Mouse (Mus musculus): Measurements from ENCODE around the gene Prdm16. TPM values are rescaled to one million over a fixed set of nuclear protein-coding genes. Genes with fewer than 3 reads are reported as not detected.

Prdm16 gene
- polyA plus RNA-seq, 1 experiment from 2014 or later: 22.4 TPM

DNA sequence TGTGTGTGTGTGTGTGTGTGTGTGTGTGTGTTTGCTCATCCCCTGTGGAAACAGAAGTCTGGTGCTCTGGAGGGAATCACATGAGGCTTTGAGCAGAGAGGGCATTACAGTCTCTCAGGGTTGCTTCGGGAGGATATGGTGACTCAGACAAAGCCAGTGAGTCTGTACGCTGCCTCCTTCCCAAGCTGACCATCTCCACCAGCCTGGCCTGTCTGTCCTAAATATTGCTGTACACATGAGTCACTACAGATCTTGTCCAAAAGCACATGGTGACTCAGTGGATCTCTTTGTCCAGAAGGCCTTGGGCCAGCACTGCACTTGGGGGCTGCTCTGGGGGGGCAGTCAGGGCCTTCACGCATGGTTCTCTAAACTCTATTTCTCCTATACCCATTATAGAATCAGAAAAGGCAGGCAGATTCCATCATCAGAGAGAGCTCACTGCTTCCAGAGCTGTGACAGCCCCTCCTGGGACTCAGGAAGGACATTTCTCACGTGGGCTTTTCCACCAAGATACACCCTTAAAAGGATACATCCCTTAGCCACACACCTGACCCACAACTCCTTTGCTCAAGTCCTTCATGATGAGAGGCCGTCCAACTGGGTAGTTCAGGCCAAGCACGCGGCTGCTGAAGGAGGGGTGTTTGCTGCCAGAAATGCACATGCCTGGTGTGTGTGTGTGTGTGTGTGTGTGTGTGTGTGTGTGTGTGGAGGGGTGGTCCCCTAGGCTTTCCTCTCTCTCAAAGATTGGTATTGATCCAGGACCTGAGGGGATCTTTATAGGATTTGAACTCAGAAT lies 114.6 kb downstream of the Prdm16 start:
- Histone ChIP-seq H3K36me3 (no peaks in the 10 kb centered on the region), H3K9me3 (no peaks in the 10 kb centered on the region), H3K9ac (no peak overlapping the region), H3K27me3 (no peaks in the 10 kb centered on the region), H3K27ac (peak overlapping the region; percentile 38; the same call in 1 of the 2 replicates), H3K4me1 (peaks cover 22% of the 10 kb centered on the region), H3K4me2 (no peak overlapping the region), H3K4me3 (no peak overlapping the region)
- WGBS: 70% methylated on average over 7 of the region's 7 CpGs
- no peak for ATAC-seq (ENCODE audit: borderline replicate concordance, extremely low read depth, low FRiP score, low TSS enrichment)

DNA sequence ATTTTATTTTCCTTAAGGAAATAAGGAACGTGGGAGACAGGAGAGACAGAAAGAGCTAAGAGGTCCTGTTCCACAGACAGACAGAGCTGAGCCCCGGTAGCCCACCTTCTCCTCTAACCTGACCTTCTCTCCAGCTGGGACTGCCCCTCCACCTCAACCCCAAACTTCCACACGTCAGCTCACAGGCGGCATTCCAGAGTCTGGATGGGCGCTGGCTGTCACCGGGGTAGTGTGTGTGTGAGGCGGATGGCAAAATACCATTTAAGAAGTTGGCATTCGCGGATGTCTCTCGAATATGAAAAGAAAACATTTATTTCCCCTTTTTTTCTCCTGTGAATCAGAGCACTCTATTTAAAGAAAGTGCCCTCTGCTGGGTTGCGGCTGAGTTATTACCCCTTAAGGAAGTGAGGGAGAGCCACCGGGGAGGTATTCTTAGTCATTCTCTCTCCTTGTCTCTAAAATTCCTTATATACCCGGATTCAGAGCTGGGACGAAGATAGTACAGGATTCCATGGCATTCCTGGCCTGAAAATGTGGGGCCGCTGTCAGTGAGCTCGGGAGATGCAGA lies 117.1 kb downstream of the Prdm16 start:
- 63% methylated on average over 16 of the region's 16 CpGs for whole genome bisulfite sequencing
- Histone ChIP-seq H3K27me3 (no peaks in the 10 kb centered on the region), H3K9ac (no peak overlapping the region), H3K9me3 (no peaks in the 10 kb centered on the region), H3K4me3 (no peak overlapping the region), H3K4me1 (peaks cover 10% of the 10 kb centered on the region), H3K4me2 (no peak overlapping the region), H3K27ac (no peak overlapping the region), H3K36me3 (no peaks in the 10 kb centered on the region)
- no peak for ATAC-seq (ENCODE audit: borderline replicate concordance, extremely low read depth, low FRiP score, low TSS enrichment)

DNA sequence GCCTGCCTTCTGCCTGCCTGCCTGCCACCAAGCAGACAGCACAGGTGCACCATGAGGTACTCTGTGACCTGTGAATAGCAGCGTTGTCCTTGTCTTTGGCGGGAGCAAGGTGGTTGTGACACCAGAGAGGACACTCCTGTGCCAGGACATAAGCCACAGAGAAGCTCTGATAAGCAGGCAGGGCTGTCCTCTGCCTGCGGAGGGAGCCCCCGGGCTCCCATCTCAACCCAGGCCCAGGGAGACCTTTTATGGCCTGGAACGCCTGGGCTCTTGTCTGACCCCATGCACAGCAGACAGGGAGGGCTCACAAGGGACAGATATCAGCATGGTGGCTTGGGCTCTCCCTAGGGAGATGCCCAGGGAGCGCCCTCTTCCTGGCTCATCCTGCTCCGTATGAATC lies 118.7 kb downstream of the Prdm16 start:
- Histone ChIP-seq H3K27me3 (no peaks in the 10 kb centered on the region), H3K9ac (no peak overlapping the region), H3K9me3 (no peaks in the 10 kb centered on the region), H3K27ac (no peak overlapping the region), H3K4me3 (no peak overlapping the region), H3K4me1 (peaks cover 11% of the 10 kb centered on the region), H3K36me3 (no peaks in the 10 kb centered on the region), H3K4me2 (no peak overlapping the region)
- WGBS: 76% methylated on average over 7 of the region's 7 CpGs
- ATAC-seq (ENCODE audit: borderline replicate concordance, extremely low read depth, low FRiP score, low TSS enrichment): no peak

DNA sequence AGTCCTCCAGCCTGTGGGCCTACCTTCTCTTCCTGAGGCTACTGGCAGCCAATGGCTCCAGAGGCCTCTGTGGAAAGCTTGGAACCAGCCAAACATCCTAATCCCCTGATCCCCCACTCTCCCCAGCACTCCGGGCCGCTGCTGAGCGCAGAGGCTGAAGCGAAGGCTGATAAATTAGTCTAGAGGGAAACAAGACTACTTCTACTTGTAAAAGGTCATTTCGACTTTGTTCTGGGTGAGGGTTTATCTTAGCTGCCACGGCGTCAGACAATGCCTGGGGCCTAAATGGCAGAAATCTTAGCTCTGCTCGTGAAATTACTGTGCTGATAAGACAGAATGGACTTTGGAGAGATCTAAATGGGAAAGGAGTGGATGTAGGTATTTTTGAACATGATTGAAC lies 120.2 kb downstream of the Prdm16 start:
- no peaks in the 10 kb centered on the region for H3K9me3 ChIP-seq
- no peaks in the 10 kb centered on the region for H3K36me3 ChIP-seq
- no peak overlapping the region for H3K9ac ChIP-seq
- H3K4me1 ChIP-seq: peaks cover 17% of the 10 kb centered on the region; the same call in 1 of the 2 replicates
- H3K4me3 ChIP-seq: no peak overlapping the region
- H3K4me2 ChIP-seq: no peak overlapping the region
- no peaks in the 10 kb centered on the region for H3K27me3 ChIP-seq
- no peak overlapping the region for H3K27ac ChIP-seq
- WGBS: 28% methylated on average over 8 of the region's 8 CpGs
- no peak for ATAC-seq (ENCODE audit: borderline replicate concordance, extremely low read depth, low FRiP score, low TSS enrichment)

DNA sequence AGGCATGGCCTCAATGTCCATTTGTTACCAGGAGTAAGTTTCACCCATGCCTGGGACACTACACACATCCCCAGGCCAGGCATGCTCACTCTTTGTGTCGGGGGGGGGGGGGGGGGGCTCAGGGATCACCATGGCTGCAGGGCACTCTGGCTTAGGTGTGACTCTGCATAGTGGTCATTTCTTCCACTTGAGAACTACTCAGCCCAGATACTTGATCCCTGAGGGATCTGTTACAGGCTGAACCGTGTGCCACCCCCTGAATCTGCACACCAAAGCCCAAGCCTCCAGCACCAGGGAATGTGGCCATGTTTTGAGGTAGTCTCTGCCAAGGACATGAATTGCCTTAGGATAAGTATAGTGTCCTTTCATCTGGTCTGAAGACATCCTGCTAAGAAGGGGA lies 123.0 kb downstream of the Prdm16 start:
- Histone ChIP-seq H3K4me2 (no peak overlapping the region), H3K4me1 (peaks cover 18% of the 10 kb centered on the region; the same call in 1 of the 2 replicates), H3K9me3 (no peaks in the 10 kb centered on the region), H3K9ac (no peak overlapping the region), H3K27me3 (peaks cover 4% of the 10 kb centered on the region), H3K27ac (no peak overlapping the region), H3K4me3 (no peak overlapping the region), H3K36me3 (no peaks in the 10 kb centered on the region)
- WGBS: 45% methylated on average over 2 of the region's 2 CpGs
- ATAC-seq (ENCODE audit: borderline replicate concordance, extremely low read depth, low FRiP score, low TSS enrichment): no peak

DNA sequence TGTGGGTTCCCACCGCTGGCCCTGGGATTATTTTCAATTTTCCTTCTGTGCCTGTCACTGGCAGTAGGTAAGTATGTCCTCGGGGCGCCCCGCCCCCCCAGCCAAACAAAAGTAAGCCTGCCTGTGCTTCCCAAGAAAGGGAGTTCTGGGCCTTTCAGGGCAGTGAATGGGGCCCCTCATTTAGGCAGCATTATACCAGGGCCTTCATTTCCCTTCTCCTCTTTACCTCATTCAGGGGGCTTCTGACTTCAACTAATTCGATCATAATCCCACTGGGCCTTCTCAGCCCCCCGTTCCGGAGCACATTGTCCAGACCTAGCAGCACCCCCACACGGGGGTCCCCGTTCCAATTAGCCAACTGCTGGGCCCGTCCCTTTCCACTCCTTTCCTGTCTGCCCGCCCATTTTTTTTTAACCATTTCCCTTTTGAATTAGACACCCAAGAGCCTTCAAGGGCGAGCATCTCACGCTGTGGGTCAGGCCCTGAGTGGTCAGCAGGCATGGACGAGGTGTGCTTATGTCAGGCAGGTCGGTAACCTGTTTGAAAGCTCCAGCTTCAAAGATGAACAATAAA lies 124.1 kb downstream of the Prdm16 start:
- H3K27ac ChIP-seq: no peak overlapping the region
- no peak overlapping the region for H3K4me2 ChIP-seq
- no peak for ATAC-seq (ENCODE audit: borderline replicate concordance, extremely low read depth, low FRiP score, low TSS enrichment)
- H3K9ac ChIP-seq: no peak overlapping the region
- WGBS: 58% methylated on average over 15 of the region's 15 CpGs
- no peaks in the 10 kb centered on the region for H3K9me3 ChIP-seq
- H3K27me3 ChIP-seq: peaks cover 4% of the 10 kb centered on the region
- no peaks in the 10 kb centered on the region for H3K36me3 ChIP-seq
- H3K4me1 ChIP-seq: peaks cover 18% of the 10 kb centered on the region; the same call in 1 of the 2 replicates
- no peak overlapping the region for H3K4me3 ChIP-seq

DNA sequence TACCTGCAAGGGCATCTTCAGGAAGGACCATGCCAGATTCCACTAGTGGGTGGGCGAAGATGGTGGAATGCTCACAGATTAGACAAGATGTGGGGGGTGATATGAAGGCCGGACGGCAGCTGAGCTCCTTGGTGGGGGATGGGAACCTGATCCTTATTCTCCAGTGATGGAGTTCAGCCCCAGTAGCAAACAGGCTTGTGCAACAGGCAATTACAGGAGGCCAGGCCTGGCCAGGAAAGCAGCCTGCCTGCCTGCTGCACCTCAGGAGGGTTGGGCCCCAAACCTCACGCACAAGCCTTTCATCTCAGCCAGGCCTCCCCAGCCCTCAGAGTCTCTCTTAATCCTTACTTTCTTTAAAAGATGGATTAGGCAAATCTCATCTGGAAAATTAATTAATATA lies 124.9 kb downstream of the Prdm16 start:
- no peak for ATAC-seq (ENCODE audit: borderline replicate concordance, extremely low read depth, low FRiP score, low TSS enrichment)
- Histone ChIP-seq H3K36me3 (no peaks in the 10 kb centered on the region), H3K9me3 (no peaks in the 10 kb centered on the region), H3K9ac (no peak overlapping the region), H3K27ac (no peak overlapping the region), H3K4me3 (no peak overlapping the region), H3K27me3 (peaks cover 12% of the 10 kb centered on the region), H3K4me1 (peaks cover 25% of the 10 kb centered on the region), H3K4me2 (no peak overlapping the region)
- whole genome bisulfite sequencing: 62% methylated on average over 4 of the region's 4 CpGs

DNA sequence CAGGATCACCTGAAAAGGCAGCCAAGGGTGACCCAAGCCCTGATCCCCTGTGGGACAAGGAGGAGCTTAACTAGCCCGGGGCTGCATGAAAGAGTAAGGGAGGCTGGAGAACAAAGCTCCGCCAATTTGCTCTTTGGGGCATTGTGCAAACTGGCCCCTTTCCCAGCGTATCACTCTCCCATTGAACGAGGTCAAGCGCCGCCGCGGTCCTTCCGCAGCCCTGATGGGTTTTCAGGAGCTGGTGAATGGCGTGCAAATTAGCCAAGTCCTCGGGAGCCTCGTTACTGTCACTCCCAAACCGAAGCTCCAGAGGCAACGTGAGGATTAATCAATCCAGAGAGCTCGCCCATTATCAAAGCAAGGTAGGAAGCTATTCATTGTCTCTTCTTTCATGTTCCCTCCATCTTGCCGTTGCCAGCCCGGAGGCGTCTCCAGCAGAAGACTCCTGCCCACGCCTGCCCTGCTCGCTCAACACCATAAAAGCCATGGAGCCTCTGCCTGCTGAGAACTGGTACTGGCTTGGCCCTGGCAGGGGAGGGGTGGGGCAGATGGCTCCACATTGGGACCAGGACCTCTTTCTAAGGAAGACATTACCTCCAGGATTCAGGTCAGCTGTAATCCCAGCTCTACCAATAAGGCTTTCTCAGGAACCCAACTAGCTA lies 129.8 kb downstream of the Prdm16 start:
- Histone ChIP-seq H3K9me3 (no peaks in the 10 kb centered on the region), H3K9ac (no peak overlapping the region), H3K36me3 (no peaks in the 10 kb centered on the region), H3K4me1 (peaks cover 37% of the 10 kb centered on the region), H3K4me3 (no peak overlapping the region), H3K27ac (no peak overlapping the region), H3K4me2 (no peak overlapping the region), H3K27me3 (peaks cover 27% of the 10 kb centered on the region)
- 20% methylated on average over 20 of the region's 20 CpGs for WGBS
- no peak for ATAC-seq (ENCODE audit: borderline replicate concordance, extremely low read depth, low FRiP score, low TSS enrichment)

DNA sequence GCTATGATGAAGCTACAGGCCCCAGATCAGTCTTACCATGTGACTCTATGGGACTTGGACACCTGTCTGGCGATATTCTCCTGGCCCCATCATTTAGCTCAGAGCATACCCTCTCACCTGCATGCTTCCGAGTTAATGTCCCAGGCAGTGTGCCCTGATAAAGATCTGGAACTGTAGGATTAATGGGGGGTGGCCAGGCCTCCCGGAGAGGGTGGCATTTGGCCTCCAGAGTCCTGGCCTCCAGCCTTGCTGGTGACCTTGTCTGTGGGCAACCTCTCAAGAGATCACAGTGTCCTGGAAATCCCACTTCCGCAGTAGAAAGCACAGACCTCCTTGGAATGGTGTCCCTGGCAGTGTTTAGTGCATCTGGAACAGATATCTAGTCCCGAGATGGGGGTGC lies 131.4 kb downstream of the Prdm16 start:
- Histone ChIP-seq H3K27me3 (peaks cover 33% of the 10 kb centered on the region), H3K4me1 (peaks cover 51% of the 10 kb centered on the region), H3K9ac (no peak overlapping the region), H3K36me3 (no peaks in the 10 kb centered on the region), H3K4me2 (no peak overlapping the region), H3K27ac (no peak overlapping the region), H3K4me3 (no peak overlapping the region), H3K9me3 (no peaks in the 10 kb centered on the region)
- WGBS: 78% methylated on average over 5 of the region's 5 CpGs
- ATAC-seq (ENCODE audit: borderline replicate concordance, extremely low read depth, low FRiP score, low TSS enrichment): no peak

DNA sequence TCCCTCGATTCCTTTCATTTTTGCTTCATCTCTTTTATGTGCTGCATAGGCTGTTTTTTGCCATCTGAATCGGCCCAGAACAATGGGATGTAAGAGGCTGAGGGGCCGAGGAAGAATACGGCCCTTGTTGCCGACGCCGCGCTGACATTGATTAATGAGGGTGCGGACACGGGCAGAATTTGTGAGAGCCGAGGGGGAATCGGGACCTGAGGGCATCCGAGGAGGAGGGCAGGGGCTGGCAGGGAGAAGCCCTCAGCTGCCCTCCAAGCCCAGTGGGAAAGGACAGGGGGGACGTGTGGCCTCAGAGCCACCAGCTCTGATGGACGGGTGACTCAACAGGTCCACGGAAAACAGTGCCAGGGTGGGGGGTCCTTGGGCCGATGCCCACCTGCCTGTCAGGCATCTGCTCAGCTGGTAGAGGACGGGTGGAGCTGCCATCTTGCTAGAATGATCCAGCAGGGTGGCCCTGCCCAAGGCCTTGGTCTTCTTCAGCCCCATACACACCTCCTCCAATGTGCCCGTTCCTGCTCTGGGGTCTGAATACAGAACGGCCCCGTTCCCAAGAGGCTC lies 133.3 kb downstream of the Prdm16 start:
- H3K9ac ChIP-seq: no peak overlapping the region

DNA sequence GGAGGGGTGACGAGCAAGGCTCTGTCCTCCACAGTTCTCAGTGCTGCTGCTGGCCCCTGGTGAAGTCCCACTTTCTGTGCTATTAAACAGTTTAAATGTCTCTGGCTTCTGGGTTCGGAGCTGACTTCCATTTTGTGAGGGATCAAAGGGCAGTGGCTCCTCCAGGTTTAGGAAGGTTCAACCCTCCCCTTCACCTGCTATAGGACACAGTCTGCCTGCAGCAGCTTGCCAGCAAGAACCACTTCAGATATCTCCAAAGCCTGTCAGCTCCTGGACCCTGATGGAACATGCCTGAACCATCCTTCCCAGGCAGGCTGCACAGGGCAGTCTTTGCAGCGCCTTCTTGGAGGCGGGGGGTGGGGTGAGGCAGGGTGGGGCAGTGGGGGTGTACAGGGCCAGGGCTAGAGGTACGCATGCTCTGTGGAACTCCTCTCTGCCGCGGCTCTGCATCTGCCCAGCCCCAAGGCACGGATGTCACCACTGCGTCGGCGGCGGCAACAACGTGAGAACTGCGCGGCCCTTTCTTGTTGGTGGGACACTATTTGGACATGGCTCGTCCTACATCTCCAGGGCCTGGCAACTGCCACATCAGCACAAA lies 134.2 kb downstream of the Prdm16 start:
- Histone ChIP-seq H3K4me1 (peaks cover 71% of the 10 kb centered on the region), H3K27ac (no peak overlapping the region), H3K9ac (no peak overlapping the region), H3K36me3 (no peaks in the 10 kb centered on the region), H3K9me3 (no peaks in the 10 kb centered on the region), H3K27me3 (peaks cover 30% of the 10 kb centered on the region), H3K4me3 (no peak overlapping the region), H3K4me2 (no peak overlapping the region)
- no peak for ATAC-seq (ENCODE audit: borderline replicate concordance, extremely low read depth, low FRiP score, low TSS enrichment)
- 62% methylated on average over 16 of the region's 16 CpGs for WGBS

More for the DNA sequence above, 133.3 kb downstream of the Prdm16 start:
- Histone ChIP-seq H3K4me1 (peaks cover 63% of the 10 kb centered on the region), H3K4me2 (no peak overlapping the region), H3K36me3 (no peaks in the 10 kb centered on the region), H3K9me3 (no peaks in the 10 kb centered on the region), H3K27me3 (peaks cover 30% of the 10 kb centered on the region), H3K4me3 (no peak overlapping the region), H3K27ac (no peak overlapping the region)
- no peak for ATAC-seq (ENCODE audit: borderline replicate concordance, extremely low read depth, low FRiP score, low TSS enrichment)
- WGBS: 39% methylated on average over 21 of the region's 21 CpGs
